Mouse (Mus musculus) hindbrain, embryonic 14.5 days (tissue): Measurements from ENCODE around the gene H2afz. TPM values are rescaled to one million over a fixed set of nuclear protein-coding genes. Genes with fewer than 3 reads are reported as not detected.

Experiments
- ATAC-seq: fragments of 200-750 bp; cut with Nextera tagmentation; 2 replicates; pipeline ENCODE4 v1.8.0; 2017; ENCODE audit warnings: moderate number of reproducible peaks, mild to moderate bottlenecking, moderate TSS enrichment, moderate library complexity; ENCODE audit not compliant: low FRiP score
- DNase-seq: peaks from one replicate; pipeline ENCODE4 v3.0.0-alpha.2; 2015; ENCODE audit warnings: low spot score
- H3K27ac ChIP-seq: fragments of 300-500 bp; sonication (generic); 2 replicates; pipeline ENCODE4 v1.5.1; 2014; ENCODE audit warnings: mild to moderate bottlenecking, moderate library complexity
- H3K27me3 ChIP-seq: fragments of 300-500 bp; sonication (generic); 2 replicates; pipeline ENCODE4 v1.6.1; 2014; ENCODE audit warnings: mild to moderate bottlenecking, low read length, mixed read lengths; ENCODE audit not compliant: control insufficient read depth, insufficient read depth
- H3K36me3 ChIP-seq: fragments of 300-500 bp; sonication (generic); replicated peaks from 2 replicates; pipeline ENCODE4 v1.6.1; 2014; ENCODE audit not compliant: control insufficient read depth, insufficient read depth
- H3K4me1 ChIP-seq: fragments of 300-500 bp; sonication (generic); replicated peaks from 2 replicates; pipeline ENCODE4 v1.6.1; 2014; ENCODE audit warnings: antibody characterized with exemption, low read length, mixed read lengths; ENCODE audit not compliant: control insufficient read depth, insufficient read depth
- H3K4me2 ChIP-seq: fragments of 300-500 bp; sonication (generic); replicated peaks from 2 replicates; pipeline ENCODE4 v1.6.1; 2014; ENCODE audit warnings: mild to moderate bottlenecking, moderate library complexity
- H3K4me3 ChIP-seq: fragments of 300-500 bp; sonication (generic); replicated peaks from 2 replicates; pipeline ENCODE4 v1.5.1; 2014; ENCODE audit warnings: mild to moderate bottlenecking, low read length
- H3K9ac ChIP-seq: fragments of 300-500 bp; sonication (generic); 2 replicates; pipeline ENCODE4 v1.6.1; 2014
- H3K9me3 ChIP-seq: fragments of 300-500 bp; sonication (generic); 2 replicates; pipeline ENCODE4 v1.6.1; 2016; ENCODE audit warnings: low read length; ENCODE audit not compliant: control insufficient read depth
- WGBS: fragments of 180-500 bp; shearing (Covaris S2); extraction: QIAGEN DNeasy Blood & Tissue Kit; methylation state at CpG from one replicate; pipeline ENCODE4 v1.1.7; 2014; 5-methylcytosine and 5-hydroxymethylcytosine counted together
- polyA plus RNA-seq: library from polyadenylated mRNA; unstranded; fragments of >200 nt; fragmentation: Nextera tagmentation; extraction: Ambion mirVana; gene quantifications from 2 replicates; pipeline ENCODE4 v1.2.1, GENCODE M21; 2014

The H2afz gene
- polyA plus RNA-seq = 748 TPM in 2 replicates

- DNase-seq = peak; percentile 98
- no peaks in the 10 kb centered on the region for H3K27me3 ChIP-seq
- peak within 1 kb of the TSS; percentile 63 for H3K4me2 ChIP-seq
- peak; percentile 97 for ATAC-seq
- no peaks in the 10 kb centered on the region for H3K9me3 ChIP-seq
- H3K9ac ChIP-seq = peak within 1 kb of the TSS; percentile 92
- peaks cover 22% of the 10 kb centered on the region for H3K4me1 ChIP-seq
- H3K36me3 ChIP-seq = peaks cover 6% of the 10 kb centered on the region
- H3K27ac ChIP-seq = peak within 1 kb of the TSS; percentile 96
- WGBS = under 1% methylated on average over 97 of the region's 115 CpGs
- peak within 1 kb of the TSS; percentile 87 for H3K4me3 ChIP-seq
Observed at GRCm38 (mm10) chr3:137864124-137864987, at the start of gene H2afz. H2afz (plus strand) TSS chr3:137864487.

- H3K36me3 ChIP-seq = no peaks in the 10 kb centered on the region
- no peak overlapping the region for H3K27ac ChIP-seq
- DNase-seq (no peak), ATAC-seq (no peak)
- no peaks in the 10 kb centered on the region for H3K4me1 ChIP-seq
- H3K4me3 ChIP-seq = no peak overlapping the region
- WGBS = 18% methylated on average over 4 of the region's 4 CpGs
- H3K27me3 ChIP-seq = no peaks in the 10 kb centered on the region
- H3K4me2 ChIP-seq = no peak overlapping the region
- H3K9me3 ChIP-seq = no peaks in the 10 kb centered on the region
- H3K9ac ChIP-seq = no peak overlapping the region
Observed at GRCm38 (mm10) chr3:137818713-137819112, 45.6 kb upstream of the H2afz start.

- Histone ChIP-seq H3K9me3 (no peaks in the 10 kb centered on the region; the same call in 1 of the 2 replicates), H3K27ac (no peak overlapping the region), H3K4me1 (no peaks in the 10 kb centered on the region), H3K27me3 (no peaks in the 10 kb centered on the region), H3K9ac (no peak overlapping the region), H3K4me3 (no peak overlapping the region), H3K4me2 (no peak overlapping the region), H3K36me3 (no peaks in the 10 kb centered on the region)
- ATAC-seq (no peak), DNase-seq (no peak)
- WGBS = 84% methylated on average over 6 of the region's 6 CpGs
Observed at GRCm38 (mm10) chr3:137820688-137821467, 43.4 kb upstream of the H2afz start.

GRCm38 (mm10) chr3:137823317-137823716, 41.0 kb upstream of the H2afz start:
- Histone ChIP-seq H3K4me1 (peaks cover 5% of the 10 kb centered on the region; the same call in 1 of the 2 replicates), H3K9me3 (no peaks in the 10 kb centered on the region; the same call in 1 of the 2 replicates), H3K27ac (no peak overlapping the region), H3K4me2 (no peak overlapping the region), H3K4me3 (no peak overlapping the region), H3K36me3 (no peaks in the 10 kb centered on the region), H3K9ac (no peak overlapping the region), H3K27me3 (no peaks in the 10 kb centered on the region)
- WGBS = 90% methylated on average over 3 of the region's 3 CpGs
- ATAC-seq (no peak), DNase-seq (no peak)

- Histone ChIP-seq H3K9ac (no peak overlapping the region), H3K4me3 (no peak overlapping the region), H3K9me3 (no peaks in the 10 kb centered on the region; the same call in 1 of the 2 replicates), H3K27ac (no peak overlapping the region), H3K4me2 (no peak overlapping the region), H3K4me1 (peaks cover 5% of the 10 kb centered on the region; the same call in 1 of the 2 replicates), H3K36me3 (no peaks in the 10 kb centered on the region), H3K27me3 (no peaks in the 10 kb centered on the region)
- 38% methylated on average over 11 of the region's 11 CpGs for WGBS
- DNase-seq (no peak), ATAC-seq (no peak)
Observed at GRCm38 (mm10) chr3:137827678-137828077, 36.6 kb upstream of the H2afz start.

- DNase-seq (no peak), ATAC-seq (no peak)
- Histone ChIP-seq H3K9ac (no peak overlapping the region), H3K4me3 (no peak overlapping the region), H3K4me2 (no peak overlapping the region), H3K9me3 (no peaks in the 10 kb centered on the region), H3K4me1 (peaks cover 5% of the 10 kb centered on the region; the same call in 1 of the 2 replicates), H3K27me3 (no peaks in the 10 kb centered on the region), H3K36me3 (no peaks in the 10 kb centered on the region), H3K27ac (no peak overlapping the region)
- 87% methylated on average over 2 of the region's 2 CpGs for WGBS
Observed at GRCm38 (mm10) chr3:137831156-137831555, 33.1 kb upstream of the H2afz start.

- Histone ChIP-seq H3K27me3 (no peaks in the 10 kb centered on the region), H3K4me2 (no peak overlapping the region), H3K4me3 (no peak overlapping the region), H3K36me3 (no peaks in the 10 kb centered on the region), H3K4me1 (no peaks in the 10 kb centered on the region), H3K9ac (no peak overlapping the region), H3K9me3 (no peaks in the 10 kb centered on the region), H3K27ac (no peak overlapping the region)
- ATAC-seq = no peak
- no peak for DNase-seq
Observed at GRCm38 (mm10) chr3:137833128-137833527, 31.2 kb upstream of the H2afz start.

- Histone ChIP-seq H3K9me3 (no peaks in the 10 kb centered on the region), H3K9ac (no peak overlapping the region), H3K4me1 (no peaks in the 10 kb centered on the region), H3K27ac (no peak overlapping the region), H3K4me2 (no peak overlapping the region), H3K4me3 (no peak overlapping the region), H3K36me3 (no peaks in the 10 kb centered on the region), H3K27me3 (no peaks in the 10 kb centered on the region)
- 86% methylated on average over 4 of the region's 4 CpGs for WGBS
- no peak for ATAC-seq
- no peak for DNase-seq
Observed at GRCm38 (mm10) chr3:137833698-137834097, 30.6 kb upstream of the H2afz start.

GRCm38 (mm10) chr3:137836543-137836942, 27.7 kb upstream of the H2afz start:
- no peak overlapping the region for H3K27ac ChIP-seq
- H3K4me1 ChIP-seq = no peaks in the 10 kb centered on the region
- H3K27me3 ChIP-seq = no peaks in the 10 kb centered on the region
- 67% methylated on average over 1 of the region's 1 CpGs for WGBS
- H3K9me3 ChIP-seq = no peaks in the 10 kb centered on the region
- H3K4me3 ChIP-seq = no peak overlapping the region
- DNase-seq = no peak
- ATAC-seq = no peak
- no peak overlapping the region for H3K4me2 ChIP-seq
- H3K36me3 ChIP-seq = no peaks in the 10 kb centered on the region
- H3K9ac ChIP-seq = no peak overlapping the region
